Mouse (Mus musculus) layer of hippocampus, adult 11-12 months (tissue): ENCODE measurements at regions not wholly inside any gene's neighbourhood (a gene's known extent, or its start where the extent isn't known, plus 50 kb on each side); places are given as distances from the start of the nearest gene placed in this dataset.
"Not testable (repeated sequence)": the region's sequence is repeated elsewhere in the genome, so short reads cannot be mapped to it uniquely, and the experiment has no call there.

Source experiments
- DNase-seq: peaks from one replicate; pipeline ENCODE4 v3.0.0; 2022; ENCODE audit warnings: low spot score

DNA sequence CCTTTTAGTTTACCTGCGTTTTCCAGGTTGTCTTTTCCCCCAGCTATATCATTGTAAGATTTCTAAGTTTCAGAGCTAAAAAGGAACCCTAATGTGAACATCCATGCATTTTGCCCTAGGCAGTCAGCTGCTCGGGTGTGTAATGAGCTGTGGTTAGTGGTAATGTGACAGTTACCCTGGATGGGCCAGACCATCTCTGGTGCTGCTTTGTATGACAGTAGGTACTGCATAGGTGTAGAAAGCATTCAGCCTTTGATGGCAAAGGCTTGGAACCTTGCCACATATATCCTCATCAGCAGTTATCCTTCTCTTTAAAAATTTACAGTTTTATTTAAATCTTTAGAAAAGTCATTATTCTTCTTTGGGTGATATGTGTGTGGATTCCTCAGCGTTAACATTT, 222.5 kb downstream of the Dact1 start:
- no peak for DNase-seq

DNA sequence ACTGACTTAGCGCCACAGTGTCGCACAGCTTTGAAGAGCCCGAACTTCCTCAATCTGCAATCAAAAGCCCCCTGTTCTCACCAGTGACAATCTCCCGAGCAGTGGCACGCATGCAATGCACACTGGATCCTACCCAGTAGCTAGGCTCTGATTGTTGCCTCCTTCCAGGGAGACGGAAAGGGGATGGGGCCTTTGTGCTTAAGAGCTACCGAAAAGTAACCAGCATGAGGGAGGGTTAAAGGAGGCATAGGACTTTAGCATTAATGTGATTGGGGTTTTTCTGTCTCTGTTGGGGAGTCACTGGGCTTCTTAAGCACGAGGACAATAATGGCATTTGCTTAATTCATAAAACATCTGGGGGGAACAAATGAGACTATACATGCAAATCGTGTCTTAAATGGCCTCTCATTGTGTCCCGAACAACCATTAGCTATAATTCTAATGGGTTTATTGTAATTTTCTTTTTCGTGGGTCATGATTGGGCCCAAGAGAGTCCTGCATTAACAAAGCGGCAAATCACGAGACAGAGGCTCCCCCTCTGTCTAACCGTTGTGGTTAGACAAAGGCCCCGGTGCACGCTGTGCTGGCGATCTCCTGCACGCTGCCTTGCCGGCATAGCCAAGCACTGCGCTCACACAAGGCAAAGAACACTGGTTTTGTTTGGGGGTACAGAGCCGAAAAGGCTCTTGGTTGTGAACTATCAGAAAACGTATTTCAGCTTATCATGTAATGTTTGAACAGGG, 223.2 kb downstream of the Dact1 start:
- no peak for DNase-seq

DNA sequence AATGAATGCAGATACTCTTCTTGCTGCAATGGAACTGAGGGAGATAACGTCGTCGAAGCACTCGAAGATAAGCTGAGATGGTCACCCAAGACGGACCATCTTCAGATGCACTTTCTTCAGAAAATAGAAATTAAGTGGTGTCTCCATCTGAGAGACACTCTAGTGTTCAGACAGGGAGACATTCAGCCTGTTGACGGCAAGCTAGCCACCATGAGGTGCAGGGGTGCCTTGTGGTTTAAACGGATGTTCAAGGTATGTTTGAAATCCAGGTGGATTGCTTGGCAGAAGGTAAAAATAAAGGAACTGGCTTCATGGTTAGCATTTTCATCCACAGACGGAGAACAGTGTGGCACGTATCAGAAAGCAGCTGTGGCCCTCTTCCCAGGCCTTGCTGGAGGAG, 224.0 kb downstream of the Dact1 start:
- no peak for DNase-seq

DNA sequence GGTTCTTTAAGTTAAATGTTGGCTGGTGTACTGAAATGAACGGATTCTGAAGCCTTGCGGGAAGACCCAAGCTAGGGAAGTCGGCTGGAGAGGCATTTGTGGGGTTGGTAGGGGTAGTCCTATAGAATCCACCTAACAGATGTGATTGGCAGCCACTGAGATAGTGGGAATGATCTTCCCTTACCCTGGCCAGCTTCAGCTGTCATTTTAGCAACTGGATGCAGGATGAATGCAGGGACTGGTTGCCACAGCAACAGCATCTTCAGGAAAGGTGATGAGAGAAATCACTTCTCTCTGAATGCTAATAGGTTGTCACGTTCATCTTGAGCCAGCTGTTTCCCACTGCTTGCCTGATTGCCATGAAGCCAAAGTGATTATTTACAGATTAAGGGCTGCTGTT, 224.5 kb downstream of the Dact1 start:
- no peak for DNase-seq

DNA sequence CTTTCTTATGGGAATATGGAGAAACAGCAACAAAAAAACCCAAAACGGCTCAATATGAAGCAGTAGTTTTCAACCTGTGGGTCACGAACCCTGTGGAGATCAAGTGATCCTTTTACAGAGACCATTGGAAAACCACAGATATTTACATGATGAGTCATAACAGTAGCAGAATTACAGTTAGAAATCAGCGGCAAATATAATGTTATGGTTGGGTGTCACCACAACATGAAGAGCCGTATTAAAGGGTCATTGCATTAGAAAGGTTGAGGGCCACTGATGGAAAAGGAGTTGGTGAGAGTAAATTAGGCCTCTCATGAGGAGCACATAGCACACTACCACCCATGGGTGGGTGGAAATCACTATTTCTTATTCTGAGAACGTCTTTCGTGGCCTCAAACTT, 225.6 kb downstream of the Dact1 start:
- DNase-seq: no peak

DNA sequence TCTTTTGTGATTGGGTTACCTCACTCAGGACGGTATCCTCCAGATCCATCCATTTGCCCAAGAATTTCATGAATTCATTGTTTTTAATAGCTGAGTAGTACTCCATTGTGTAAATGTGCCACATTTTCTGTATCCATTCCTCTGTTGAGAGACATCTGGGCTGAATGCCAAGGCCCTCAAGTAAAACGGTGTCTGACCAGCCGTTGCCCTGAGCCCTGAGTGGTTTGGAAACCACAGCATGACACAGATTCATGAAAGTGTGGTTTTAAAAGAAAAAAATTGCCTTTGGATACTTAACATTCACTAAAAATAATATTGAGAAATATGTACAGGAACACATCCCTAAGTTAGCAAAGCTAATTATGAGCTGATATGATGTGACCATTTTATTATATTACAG, 226.1 kb downstream of the Dact1 start:
- DNase-seq: not testable (repeated sequence)

DNA sequence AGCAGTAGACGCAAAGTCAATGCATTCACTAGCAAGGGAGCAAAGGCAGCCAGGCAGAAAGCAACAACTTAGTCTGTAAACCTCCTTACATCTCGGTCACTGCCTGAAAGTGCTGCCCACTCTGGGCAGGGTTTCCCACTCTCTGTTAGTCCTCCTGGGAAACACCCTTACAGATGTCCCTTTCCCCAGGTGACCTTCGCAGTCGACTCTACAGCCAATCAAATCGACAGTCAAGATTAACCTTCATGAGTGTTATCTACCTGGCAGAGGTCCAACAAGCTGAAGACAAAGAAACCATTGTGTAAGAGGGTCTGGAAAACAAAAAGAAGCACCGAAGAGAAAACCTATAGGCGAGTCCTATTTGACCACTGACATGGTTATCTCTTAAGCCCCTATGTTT, 229.0 kb downstream of the Dact1 start:
- DNase-seq: no peak

DNA sequence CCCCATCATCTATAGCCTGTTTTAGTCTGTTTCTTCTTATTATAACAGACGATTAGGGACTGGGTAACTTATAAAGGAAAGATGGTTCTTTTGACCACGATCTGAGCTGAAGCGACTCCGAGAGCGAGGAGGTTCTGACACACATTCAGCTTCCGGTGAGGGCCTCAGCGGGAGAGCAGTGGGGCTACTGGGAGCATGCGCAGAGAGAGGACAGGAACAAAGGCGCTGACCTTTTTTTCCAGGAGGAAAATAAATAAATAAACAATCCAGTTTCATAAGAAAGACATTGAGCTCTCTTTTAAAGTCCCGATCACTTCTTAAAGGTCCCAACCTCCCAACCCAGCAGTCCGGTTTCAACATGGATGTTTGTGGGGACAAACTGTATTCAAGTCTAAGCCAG, 230.6 kb downstream of the Dact1 start:
- DNase-seq: no peak

DNA sequence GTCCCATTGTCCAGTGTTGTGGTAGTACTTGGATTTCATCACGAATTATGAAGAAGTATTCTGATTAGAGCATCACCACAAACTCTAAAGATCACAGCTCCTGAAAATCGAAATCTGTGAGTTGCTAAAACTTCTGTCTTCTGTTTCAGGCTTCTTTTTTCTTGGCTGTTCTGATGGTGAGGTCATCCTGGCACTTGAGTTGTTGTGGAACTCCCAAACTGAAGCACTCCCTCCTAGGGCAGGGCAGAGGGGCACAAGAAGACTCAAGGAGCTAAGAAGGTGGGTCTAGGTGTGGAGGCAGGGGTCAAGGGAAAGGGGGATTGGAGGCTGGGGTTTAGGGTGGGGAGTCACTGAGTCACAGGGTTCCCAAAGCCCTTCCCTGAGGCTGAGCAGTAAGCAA, 232.3 kb downstream of the Dact1 start:
- no peak for DNase-seq

DNA sequence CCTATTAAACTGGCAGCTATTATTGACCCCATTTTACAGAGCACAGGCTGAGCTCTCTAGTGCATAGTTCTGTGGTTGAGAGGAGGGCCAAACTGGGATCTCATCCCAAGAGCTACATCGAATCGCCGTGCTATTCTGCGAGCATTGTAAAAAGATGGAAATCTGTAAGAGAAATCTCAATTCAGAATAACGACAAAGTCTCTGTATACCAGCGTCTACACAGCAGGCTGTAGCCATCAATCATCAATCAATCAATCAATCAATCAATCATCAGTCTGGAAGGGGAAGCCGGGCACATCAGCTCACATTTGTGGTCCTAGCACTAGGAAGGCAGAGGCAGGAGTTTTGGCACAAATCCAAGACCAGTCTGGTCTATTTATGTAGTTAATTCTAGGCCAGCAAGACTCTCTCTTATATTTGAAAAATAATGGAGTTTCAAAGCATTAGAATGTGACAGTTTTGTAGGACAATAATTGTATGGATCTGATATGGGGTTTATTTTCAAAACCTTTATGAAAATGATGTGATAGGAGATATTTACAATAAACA, 234.0 kb downstream of the Dact1 start:
- no peak for DNase-seq

DNA sequence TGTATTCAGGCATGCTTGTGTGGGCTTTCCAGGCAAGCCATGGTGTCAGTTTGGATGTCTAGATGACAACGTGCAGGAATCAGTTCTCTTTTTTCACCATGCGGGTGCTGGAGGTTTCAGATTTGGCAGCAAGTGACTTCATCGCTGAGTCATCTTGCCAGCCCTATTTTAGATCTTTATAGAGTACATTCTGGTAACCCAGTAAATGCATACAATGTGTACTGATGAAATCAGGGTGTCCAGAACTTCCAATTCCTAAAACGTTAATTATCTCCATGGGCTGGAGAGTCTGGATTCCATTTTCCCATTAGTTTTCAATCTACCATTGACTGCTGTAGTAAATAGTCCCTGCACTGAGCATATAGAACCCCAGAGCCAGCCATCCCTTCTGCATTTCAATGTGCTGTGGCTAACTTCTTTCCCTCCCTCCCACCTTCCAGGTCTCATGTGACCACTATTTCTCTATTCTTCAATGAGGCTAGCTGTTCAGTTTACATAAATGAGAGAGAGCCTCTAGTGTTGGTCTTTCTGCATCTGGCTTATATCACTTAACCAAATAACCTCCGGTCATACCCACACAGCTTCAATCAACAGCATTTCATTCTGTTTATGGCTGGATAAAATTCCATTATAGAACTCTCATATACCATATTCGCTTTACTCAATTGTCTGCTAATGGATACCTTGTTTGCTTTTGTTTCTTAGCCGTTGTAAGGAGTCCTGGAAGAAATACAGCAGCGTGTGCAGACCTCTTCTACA, 234.9 kb downstream of the Dact1 start:
- peak; percentile 59 for DNase-seq

DNA sequence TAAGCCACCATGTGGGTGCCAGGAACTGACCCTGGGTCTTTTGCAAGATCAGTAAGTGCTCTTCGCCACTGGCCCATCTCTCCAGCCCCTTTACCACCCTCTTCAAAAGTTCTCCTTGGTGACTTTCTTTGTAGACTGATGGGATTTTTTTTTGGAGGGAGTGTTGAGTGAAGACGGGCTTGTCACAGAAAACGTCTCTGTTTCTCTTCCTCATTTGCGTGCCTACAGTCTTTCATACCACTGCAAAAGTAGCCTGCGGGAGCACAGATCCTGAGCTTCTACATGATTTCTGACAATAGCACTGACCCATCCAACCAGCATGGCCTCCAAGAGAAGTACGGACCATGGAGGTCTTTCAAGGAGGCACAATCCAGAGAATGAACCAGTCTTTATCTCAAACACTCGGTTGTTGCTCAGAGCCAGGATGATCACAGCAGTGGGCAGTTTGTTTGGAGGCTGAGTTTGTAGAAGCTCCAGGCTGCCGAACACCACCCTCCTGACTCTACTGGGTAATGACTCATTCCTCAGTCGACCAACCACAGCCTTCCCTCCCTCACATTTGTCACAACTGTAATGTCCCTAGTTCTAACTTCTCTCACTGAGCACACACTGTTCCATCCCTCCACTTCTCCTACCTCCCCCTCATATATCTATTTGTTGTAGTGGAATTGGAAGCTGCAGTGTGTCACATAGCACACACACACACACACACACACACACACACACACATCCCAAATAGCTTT, 237.0 kb downstream of the Dact1 start:
- no peak for DNase-seq

DNA sequence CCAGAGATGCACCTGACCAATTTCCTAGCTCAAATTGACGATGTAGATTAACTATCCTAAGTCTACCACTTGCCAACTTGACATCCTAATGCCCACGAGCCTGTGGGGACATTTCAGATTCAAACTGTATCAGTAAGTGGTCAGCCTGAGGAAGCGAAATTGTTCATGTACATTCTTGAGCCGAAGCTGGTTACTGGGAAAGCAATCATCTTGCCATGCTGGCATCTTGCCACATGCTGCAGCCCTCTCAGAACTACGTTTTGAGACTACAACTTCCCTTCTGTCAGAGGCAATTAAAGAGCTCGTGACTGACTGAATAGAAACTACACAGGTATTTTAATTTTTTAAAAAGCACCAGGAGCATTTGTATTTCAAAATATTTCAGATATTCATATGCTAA, 239.7 kb downstream of the Dact1 start:
- no peak for DNase-seq

DNA sequence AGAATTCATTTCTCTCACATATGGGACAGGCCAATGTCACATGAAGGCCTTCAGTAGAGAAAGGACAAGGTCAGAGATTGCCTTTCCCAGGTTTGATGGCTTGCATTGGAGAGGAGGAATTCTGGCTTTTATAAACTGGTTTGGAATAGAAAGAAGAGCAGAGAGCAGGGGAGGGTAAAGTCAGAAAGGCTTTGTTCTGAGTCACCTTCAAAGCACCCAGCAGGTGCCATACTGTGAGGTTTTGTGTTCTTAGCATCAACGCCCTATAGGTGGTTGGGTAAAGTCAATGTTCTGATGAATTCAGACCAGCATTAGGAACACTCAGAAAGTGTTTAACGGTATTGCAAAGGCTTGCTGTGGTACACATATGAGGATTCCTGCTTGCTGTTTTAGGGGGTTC, 244.5 kb downstream of the Dact1 start:
- DNase-seq: no peak

DNA sequence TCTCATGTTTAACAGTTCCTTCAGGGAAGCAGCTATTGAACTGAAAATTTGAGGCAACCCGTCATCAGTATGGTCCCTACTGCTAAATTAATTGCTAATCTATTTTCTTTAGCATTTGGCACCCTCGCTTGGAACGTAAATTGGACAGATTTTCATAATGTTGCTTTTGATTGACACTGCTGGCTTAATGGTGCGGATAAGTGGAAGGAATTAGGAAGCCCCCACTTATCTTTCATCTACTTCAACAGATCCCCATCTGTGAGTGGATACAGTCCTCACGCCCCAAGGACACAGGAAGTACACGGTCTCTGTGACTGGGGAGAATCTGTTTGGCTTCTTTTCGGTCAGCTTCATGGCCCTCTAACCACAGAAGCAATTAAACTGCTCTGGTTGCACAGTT, 251.6 kb downstream of the Dact1 start:
- no peak for DNase-seq

DNA sequence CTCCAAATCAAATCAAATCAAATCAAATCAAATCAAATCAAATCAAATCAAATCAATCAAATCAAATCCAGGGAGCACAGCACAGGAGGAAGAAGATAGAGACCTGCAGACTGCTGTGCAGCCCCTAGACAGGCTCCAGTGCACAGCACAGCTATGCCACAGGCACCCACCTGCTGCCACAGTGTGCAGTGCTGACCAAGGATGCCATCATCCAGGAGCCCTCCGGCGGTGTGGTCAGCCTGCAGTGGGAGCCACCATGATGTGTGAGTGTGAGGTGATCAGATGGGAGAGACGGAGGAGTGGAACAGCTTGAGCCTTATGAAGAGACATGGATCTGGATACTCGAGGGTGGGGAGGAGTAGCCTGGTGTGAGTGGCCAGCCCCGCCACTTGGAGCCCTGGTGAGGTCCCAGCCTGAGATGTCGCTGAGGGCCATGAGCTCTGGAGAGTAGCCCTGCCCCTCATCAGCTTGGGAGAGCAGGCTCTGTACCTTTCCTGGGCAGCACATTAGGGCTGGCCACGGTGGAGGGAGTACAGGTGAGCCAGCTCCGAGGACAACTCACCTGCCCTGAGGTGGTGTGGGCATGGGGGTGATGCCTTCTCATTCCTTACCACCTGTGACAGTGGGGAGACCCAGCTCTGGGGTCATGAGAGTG, 252.4 kb downstream of the Dact1 start:
- no peak for DNase-seq

DNA sequence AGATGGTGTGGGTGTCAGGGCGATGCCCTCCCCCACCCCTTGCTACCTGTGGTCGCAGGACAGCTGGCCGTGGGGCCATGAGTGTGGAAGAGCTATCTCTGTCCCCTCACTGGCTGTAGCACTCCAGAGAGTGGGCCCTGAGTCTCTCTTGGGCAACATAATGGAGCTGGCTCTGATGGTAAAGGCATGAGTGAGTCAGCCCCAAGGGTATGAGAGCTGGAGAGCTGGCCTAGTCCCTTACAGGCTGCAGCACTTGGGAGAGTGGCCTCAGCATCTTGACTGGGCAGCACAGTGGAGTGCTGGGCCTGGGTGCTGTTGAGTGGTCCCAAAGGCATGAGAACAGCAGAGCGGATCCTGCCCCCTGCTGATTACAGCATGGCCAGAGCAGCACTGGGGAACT, 253.5 kb downstream of the Dact1 start:
- DNase-seq: no peak

DNA sequence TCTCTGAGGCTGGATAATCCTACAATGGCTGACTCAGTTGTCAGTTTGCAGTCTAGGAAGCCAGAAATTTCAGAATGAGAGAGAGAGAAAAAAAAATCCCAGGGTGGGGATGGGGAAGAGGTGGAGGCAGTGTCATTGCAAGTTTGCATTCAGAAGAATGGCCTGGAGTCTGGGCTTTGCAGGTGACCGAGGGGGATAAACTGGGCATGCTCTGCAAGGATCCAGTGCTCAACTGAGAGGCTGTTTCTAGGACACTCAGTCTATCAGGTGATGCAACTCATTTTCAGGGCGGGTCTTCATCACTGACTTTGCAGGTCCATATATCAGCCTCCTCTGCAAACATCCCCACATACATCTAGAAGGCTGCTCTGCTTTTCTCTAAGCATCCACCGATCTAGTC, 256.7 kb downstream of the Dact1 start:
- DNase-seq: no peak

DNA sequence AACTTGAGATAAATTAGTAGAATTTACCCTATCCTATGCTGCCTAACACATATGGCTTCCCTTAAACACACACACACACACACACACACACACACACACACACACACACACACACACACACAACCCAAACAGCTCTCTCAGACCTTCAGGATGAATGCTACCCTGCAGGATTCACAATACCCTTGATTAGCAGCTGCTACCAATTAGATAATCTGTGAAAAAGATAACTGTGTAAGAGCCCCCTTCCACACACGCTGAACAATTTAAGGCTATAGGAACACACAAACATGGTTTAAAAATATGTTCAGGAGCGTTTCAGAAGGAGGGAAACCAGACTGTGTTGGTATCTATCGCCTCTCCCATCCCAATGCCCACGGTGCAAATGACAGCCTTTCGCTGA, 258.6 kb downstream of the Dact1 start:
- no peak for DNase-seq

DNA sequence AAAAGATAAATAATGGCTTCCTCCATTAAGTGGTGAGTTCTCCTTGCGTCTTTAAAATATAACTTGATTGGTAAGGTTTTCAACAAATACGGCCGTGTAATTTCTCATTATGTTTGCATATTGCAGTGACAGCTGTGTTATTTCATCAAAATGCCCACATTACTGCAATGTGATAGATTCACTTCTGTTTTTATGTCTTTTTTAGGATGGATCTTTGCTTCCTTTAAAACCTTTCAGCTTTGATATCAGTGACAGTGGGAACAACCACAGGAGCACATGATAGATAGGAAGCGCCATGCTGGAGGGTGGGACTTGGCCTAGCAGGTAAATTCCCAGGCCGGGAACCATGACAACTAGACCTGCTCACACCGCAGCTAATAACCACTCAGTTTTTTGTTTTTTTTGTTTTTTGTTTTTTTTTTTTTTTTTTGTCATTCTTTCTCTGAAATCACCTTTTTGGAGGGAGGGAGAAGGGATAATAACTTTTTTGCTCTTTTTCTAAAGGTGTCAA, 259.3 kb downstream of the Dact1 start:
- no peak for DNase-seq

DNA sequence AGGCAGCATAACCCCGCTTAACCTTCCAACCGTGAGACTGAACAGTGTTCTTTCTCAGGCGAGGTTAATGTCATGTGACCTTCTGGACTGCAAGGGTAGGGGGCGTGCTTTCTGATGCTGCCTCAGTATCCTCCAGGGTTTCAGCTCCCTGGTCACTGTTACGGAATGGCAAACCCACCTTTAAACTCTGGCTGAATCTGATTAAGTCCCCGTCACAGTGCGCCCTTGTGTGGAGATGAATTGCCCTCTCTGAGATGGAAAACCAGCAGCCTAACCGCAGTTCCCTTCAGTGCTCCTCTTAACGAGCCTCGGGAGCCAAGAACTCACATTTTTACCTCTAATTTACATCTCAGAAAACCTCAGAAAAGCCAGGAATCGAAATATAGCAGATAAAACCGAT, 260.0 kb downstream of the Dact1 start:
- DNase-seq: no peak

DNA sequence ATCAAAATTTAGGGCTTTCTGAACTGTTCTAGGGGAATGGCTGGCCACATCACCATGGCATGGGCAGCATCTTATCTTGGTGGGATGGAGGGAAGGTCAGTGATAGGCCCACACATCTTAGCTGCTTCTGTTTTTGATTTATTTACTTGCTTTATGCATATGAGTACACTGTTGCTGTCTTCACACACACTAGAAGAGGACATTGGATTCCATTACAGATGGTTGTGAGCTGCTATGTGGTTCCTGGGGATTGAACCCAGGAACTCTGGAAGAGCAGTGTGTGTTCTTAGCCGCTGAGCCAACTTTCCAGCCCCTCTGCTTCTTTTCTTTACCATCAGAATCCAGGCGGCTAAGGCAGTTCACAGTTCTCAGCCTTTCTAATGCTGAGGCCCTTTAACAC, 260.4 kb downstream of the Dact1 start:
- no peak for DNase-seq
